Mouse (Mus musculus) liver, embryonic 14.5 days (tissue): ENCODE measurements around the gene Aldh9a1. TPM values are rescaled to one million over a fixed set of nuclear protein-coding genes. Genes with fewer than 3 reads are reported as not detected.
A peak's percentile ranks its signal among the peaks of the same experiment; 100 is the strongest.

Source experiments
- ATAC-seq: fragments of 200-750 bp; cut with Nextera tagmentation; 2 replicates; pipeline ENCODE4 v1.8.0; 2017; ENCODE audit warnings: moderate number of reproducible peaks, mild to moderate bottlenecking, moderate library complexity; ENCODE audit not compliant: insufficient read depth
- DNase-seq, 3 experiments: peaks; one replicate each; pipeline ENCODE4 v3.0.0-alpha.2; 2012 to 2013; ENCODE audit warnings: low read depth in 3 of 3, low spot score in 3 of 3
- H3K27ac ChIP-seq: fragments of 300-500 bp; sonication (generic); 2 replicates; pipeline ENCODE4 v1.5.1; 2014; ENCODE audit warnings: moderate library complexity, mild to moderate bottlenecking, control low read depth, inconsistent platforms
- H3K27me3 ChIP-seq: fragments of 300-500 bp; sonication (generic); 2 replicates; pipeline ENCODE4 v1.6.1; 2014; ENCODE audit warnings: mild to moderate bottlenecking, low read length, moderate library complexity; ENCODE audit not compliant: control insufficient read depth, insufficient read depth
- H3K36me3 ChIP-seq: fragments of 300-500 bp; sonication (generic); replicated peaks from 2 replicates; pipeline ENCODE4 v1.6.1; 2014; ENCODE audit warnings: low read depth; ENCODE audit not compliant: control insufficient read depth, insufficient read depth
- H3K4me1 ChIP-seq, 2 experiments: fragments of 200-500 bp in 1 of 2; fragments of 300-500 bp in 1 of 2; sonication (generic) in 1 of 2; replicated peaks; 2 replicates each; pipeline ENCODE4 v1.6.1; 2012 to 2014; ENCODE audit warnings: antibody characterized with exemption in 1 of 2, inconsistent platforms in 1 of 2, low read length in 1 of 2; ENCODE audit not compliant: control insufficient read depth in 2 of 2, insufficient read depth in 2 of 2
- H3K4me2 ChIP-seq: fragments of 300-500 bp; sonication (generic); 2 replicates; pipeline ENCODE4 v1.6.1; 2014; ENCODE audit warnings: low read depth, mild to moderate bottlenecking, control low read depth, moderate library complexity
- H3K4me3 ChIP-seq, 2 experiments: fragments of 200-500 bp in 1 of 2; fragments of 300-500 bp in 1 of 2; sonication (generic) in 1 of 2; 2 replicates each; pipeline ENCODE4 v1.5.1; 2012 to 2014; ENCODE audit warnings: low read depth in 2 of 2, low read length in 2 of 2, mild to moderate bottlenecking in 2 of 2, control low read depth in 1 of 2, inconsistent platforms in 1 of 2, moderate library complexity in 1 of 2; ENCODE audit not compliant: insufficient read depth in 1 of 2
- H3K9ac ChIP-seq: fragments of 300-500 bp; sonication (generic); replicated peaks from 2 replicates; pipeline ENCODE4 v1.6.1; 2014; ENCODE audit warnings: mild to moderate bottlenecking, control low read depth, moderate library complexity
- H3K9me3 ChIP-seq: fragments of 300-500 bp; sonication (generic); 2 replicates; pipeline ENCODE4 v1.6.1; 2016; ENCODE audit warnings: low read length, mixed read lengths; ENCODE audit not compliant: control insufficient read depth
- CTCF ChIP-seq: IDR thresholded peaks from 2 replicates; pipeline ENCODE4 v1.5.1; 2016; ENCODE audit warnings: antibody characterized with exemption, low read depth, control low read depth
- EP300 ChIP-seq: IDR thresholded peaks from 2 replicates; pipeline ENCODE4 v1.6.1; 2016; ENCODE audit warnings: antibody characterized with exemption, low read depth
- WGBS: fragments of 180-500 bp; shearing (Covaris S2); extraction: QIAGEN DNeasy Blood & Tissue Kit; methylation state at CpG from one replicate; pipeline ENCODE4 v1.1.7; 2014; ENCODE audit not compliant: insufficient replicate concordance; 5-methylcytosine and 5-hydroxymethylcytosine counted together
- polyA plus RNA-seq, 2 experiments: library from polyadenylated mRNA; depleted of rRNA in 1 of 2; stranded (reverse) in 1 of 2; unstranded in 1 of 2; fragments of >200 nt; fragmentation: Nextera tagmentation in 1 of 2; extraction: Ambion mirVana in 1 of 2; gene quantifications; 2 replicates each; pipeline versions ENCODE4 v1.2.1 to v1.2.3; 2012 to 2014

Gene Aldh9a1
- 21.9 and 28.1 TPM in 2 replicates for polyA plus RNA-seq (2012; rRNA removed)
- polyA plus RNA-seq (2014; fragmentation: Nextera tagmentation; extraction: Ambion mirVana) = 52.5 and 59.9 TPM in 2 replicates

GRCm38 (mm10) chr1:167349815-167350596 is at the start of gene Aldh9a1:
Aldh9a1 (plus strand) TSS chr1:167349991.
- H3K4me1 ChIP-seq = peaks cover 12% of the 10 kb centered on the region in 2 experiments
- peak within 1 kb of the TSS; percentile 93 for H3K27ac ChIP-seq
- under 1% methylated on average over 55 of the region's 55 CpGs for WGBS
- no peaks in the 10 kb centered on the region for H3K9me3 ChIP-seq
- TF ChIP-seq EP300 (peak; percentile 34), CTCF (no peak)
- H3K36me3 ChIP-seq = peaks cover 24% of the 10 kb centered on the region
- peak within 1 kb of the TSS; percentile 88 for H3K9ac ChIP-seq
- ATAC-seq = peak; percentile 96
- H3K4me2 ChIP-seq = peak within 1 kb of the TSS; percentile 99
- DNase-seq = peak; percentile 82 to 87 (median 83)
- peak within 1 kb of the TSS; percentile 74 to 76 for H3K4me3 ChIP-seq
- H3K27me3 ChIP-seq = no peaks in the 10 kb centered on the region

GRCm38 (mm10) chr1:167300122-167300521 is 49.7 kb upstream of the Aldh9a1 start:
- WGBS = 84% methylated on average over 2 of the region's 2 CpGs
- no peak for TF ChIP-seq EP300
- no peak for TF ChIP-seq CTCF
- Histone ChIP-seq H3K4me3 (no peak overlapping the region), H3K9me3 (no peaks in the 10 kb centered on the region), H3K36me3 (no peaks in the 10 kb centered on the region), H3K27ac (no peak overlapping the region), H3K4me1 (no peaks in the 10 kb centered on the region), H3K4me2 (no peak overlapping the region), H3K27me3 (no peaks in the 10 kb centered on the region), H3K9ac (no peak overlapping the region)
- ATAC-seq = no peak
- no peak for DNase-seq

GRCm38 (mm10) chr1:167305501-167306137 is 44.2 kb upstream of the Aldh9a1 start:
- Histone ChIP-seq H3K9me3 (no peaks in the 10 kb centered on the region), H3K36me3 (no peaks in the 10 kb centered on the region; the same call in 1 of the 2 replicates), H3K4me1 (peaks cover 14 to 15% of the 10 kb centered on the region in 2 experiments), H3K4me3 (no peak overlapping the region), H3K27ac (no peak overlapping the region), H3K9ac (no peak overlapping the region), H3K27me3 (no peaks in the 10 kb centered on the region), H3K4me2 (no peak overlapping the region)
- WGBS = 48% methylated on average over 7 of the region's 7 CpGs
- TF ChIP-seq EP300 = no peak
- no peak for TF ChIP-seq CTCF
- ATAC-seq = no peak
- no peak for DNase-seq

GRCm38 (mm10) chr1:167306451-167307240 is 43.1 kb upstream of the Aldh9a1 start:
- no peak overlapping the region for H3K27ac ChIP-seq
- H3K4me3 ChIP-seq = peak overlapping the region in 1 of 2 experiments; percentile 10; a peak in 1 of 4 replicates
- peaks cover 14 to 15% of the 10 kb centered on the region in 2 experiments for H3K4me1 ChIP-seq
- no peaks in the 10 kb centered on the region for H3K9me3 ChIP-seq
- no peak for DNase-seq
- TF ChIP-seq CTCF (peak; percentile 87), EP300 (no peak)
- peak overlapping the region; percentile 13; the same call in 1 of the 2 replicates for H3K9ac ChIP-seq
- H3K4me2 ChIP-seq = peak overlapping the region; percentile 82
- no peaks in the 10 kb centered on the region for H3K27me3 ChIP-seq
- WGBS = 46% methylated on average over 5 of the region's 5 CpGs
- ATAC-seq = no peak
- no peaks in the 10 kb centered on the region; the same call in none of the 2 replicates for H3K36me3 ChIP-seq
